Mouse (Mus musculus) liver, postnatal 0 days (tissue): ENCODE measurements around the gene Bmpr1a. TPM values are rescaled to one million over a fixed set of nuclear protein-coding genes. Genes with fewer than 3 reads are reported as not detected.
"Not testable (repeated sequence)": the region's sequence is repeated elsewhere in the genome, so short reads cannot be mapped to it uniquely, and the experiment has no call there.

Experiments
- ATAC-seq: fragments of 200-750 bp; cut with Nextera tagmentation; 2 replicates; pipeline ENCODE4 v1.8.0; 2017; ENCODE audit warnings: mild to moderate bottlenecking, moderate library complexity
- DNase-seq: peaks from one replicate; pipeline ENCODE4 v3.0.0-alpha.2; 2016
- H3K27ac ChIP-seq: fragments of 300-500 bp; sonication (generic); 2 replicates; pipeline ENCODE4 v1.5.1; 2014; ENCODE audit warnings: antibody characterized with exemption, moderate library complexity, mild to moderate bottlenecking, low read depth
- H3K27me3 ChIP-seq: fragments of 300-500 bp; sonication (generic); 2 replicates; pipeline ENCODE4 v1.6.1; 2014; ENCODE audit warnings: low read length, control low read depth, mixed read lengths; ENCODE audit not compliant: insufficient read depth
- H3K36me3 ChIP-seq: fragments of 300-500 bp; sonication (generic); replicated peaks from 2 replicates; pipeline ENCODE4 v1.6.1; 2014; ENCODE audit warnings: mild to moderate bottlenecking, control low read depth, low read length, moderate library complexity, mixed read lengths; ENCODE audit not compliant: insufficient read depth
- H3K4me1 ChIP-seq: fragments of 300-500 bp; sonication (generic); 2 replicates; pipeline ENCODE4 v1.6.1; 2014; ENCODE audit warnings: antibody characterized with exemption, mild to moderate bottlenecking, control low read depth; ENCODE audit not compliant: insufficient read depth
- H3K4me2 ChIP-seq: fragments of 300-500 bp; sonication (generic); 2 replicates; pipeline ENCODE4 v1.6.1; 2014; ENCODE audit warnings: low read depth, mild to moderate bottlenecking, low read length, moderate library complexity, mixed read lengths
- H3K4me3 ChIP-seq: fragments of 300-500 bp; sonication (generic); 2 replicates; pipeline ENCODE4 v1.5.1; 2014; ENCODE audit warnings: low read depth, low read length
- H3K9ac ChIP-seq: fragments of 300-500 bp; sonication (generic); replicated peaks from 2 replicates; pipeline ENCODE4 v1.6.1; 2014; ENCODE audit warnings: mild to moderate bottlenecking, moderate library complexity
- H3K9me3 ChIP-seq: fragments of 300-500 bp; sonication (generic); 2 replicates; pipeline ENCODE4 v1.6.1; 2016; ENCODE audit warnings: mild to moderate bottlenecking, control low read depth, low read length, mixed read lengths
- CTCF ChIP-seq: sonication (generic); IDR thresholded peaks from 2 replicates; pipeline ENCODE4 v1.5.1; 2016; ENCODE audit warnings: antibody characterized with exemption, low read depth
- EP300 ChIP-seq: IDR thresholded peaks from 2 replicates; pipeline ENCODE4 v1.6.1; 2016; ENCODE audit warnings: antibody characterized with exemption, low read depth, mild to moderate bottlenecking
- WGBS: fragments of 180-500 bp; shearing (Covaris S2); extraction: QIAGEN DNeasy Blood & Tissue Kit; methylation state at CpG from one replicate; pipeline ENCODE4 v1.1.7; 2014; ENCODE audit not compliant: insufficient replicate concordance; 5-methylcytosine and 5-hydroxymethylcytosine counted together
- polyA plus RNA-seq: library from polyadenylated mRNA; unstranded; fragments of >200 nt; fragmentation: Nextera tagmentation; extraction: Ambion mirVana; gene quantifications from 2 replicates; pipeline ENCODE4 v1.2.1, GENCODE M21; 2015

The Bmpr1a gene
- polyA plus RNA-seq, 1 experiment from 2014 or later: 5.0 TPM

DNA sequence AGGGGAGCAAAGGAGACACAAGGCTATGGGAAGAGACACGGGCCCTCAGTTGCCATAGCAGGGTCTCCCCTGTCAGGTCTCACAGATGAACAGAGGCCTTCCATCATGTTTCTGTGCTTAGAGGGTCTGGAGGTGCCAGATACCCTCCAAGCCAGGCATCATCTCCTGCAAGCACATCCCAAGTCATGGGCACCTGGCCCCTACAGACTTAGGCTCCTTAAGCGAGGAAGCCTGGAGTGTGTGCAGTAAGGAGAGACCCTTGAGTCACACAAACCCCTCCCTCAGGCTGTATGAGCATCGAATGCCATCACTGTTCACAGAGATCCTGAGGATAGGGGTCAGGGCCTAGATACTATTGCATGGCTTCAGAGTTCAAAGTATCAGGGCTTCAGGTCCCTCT is 132.2 kb downstream of the Bmpr1a start:
- Histone ChIP-seq H3K27me3 (no peaks in the 10 kb centered on the region), H3K9ac (no peak overlapping the region), H3K27ac (no peak overlapping the region), H3K36me3 (no peaks in the 10 kb centered on the region), H3K4me1 (no peaks in the 10 kb centered on the region), H3K4me3 (no peak overlapping the region), H3K4me2 (no peak overlapping the region), H3K9me3 (no peaks in the 10 kb centered on the region)
- DNase-seq: no peak
- no peak for ATAC-seq
- WGBS: 73% methylated on average over 3 of the region's 3 CpGs
- TF ChIP-seq CTCF (no peak), EP300 (no peak)

DNA sequence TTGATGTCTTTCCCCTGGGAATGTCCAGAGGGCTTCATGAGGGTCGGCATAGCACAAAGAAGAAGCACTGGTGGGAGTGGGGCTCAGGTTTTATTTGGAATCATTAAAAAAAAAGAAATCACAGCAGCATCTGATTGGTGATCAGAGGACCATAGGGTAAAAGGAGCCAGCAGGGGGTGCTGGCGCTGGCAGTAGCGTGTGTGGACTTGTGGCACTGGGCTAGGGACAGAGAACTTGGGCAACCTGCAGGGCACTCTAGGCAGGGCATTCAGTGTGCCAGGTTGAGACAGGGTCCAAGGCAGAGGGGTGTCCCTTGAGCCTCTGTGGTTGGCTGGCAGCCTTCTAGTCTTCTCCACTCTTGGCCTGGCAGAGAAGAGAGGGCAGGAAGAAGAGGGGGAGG is 132.9 kb downstream of the Bmpr1a start:
- 65% methylated on average over 3 of the region's 3 CpGs for WGBS

DNA sequence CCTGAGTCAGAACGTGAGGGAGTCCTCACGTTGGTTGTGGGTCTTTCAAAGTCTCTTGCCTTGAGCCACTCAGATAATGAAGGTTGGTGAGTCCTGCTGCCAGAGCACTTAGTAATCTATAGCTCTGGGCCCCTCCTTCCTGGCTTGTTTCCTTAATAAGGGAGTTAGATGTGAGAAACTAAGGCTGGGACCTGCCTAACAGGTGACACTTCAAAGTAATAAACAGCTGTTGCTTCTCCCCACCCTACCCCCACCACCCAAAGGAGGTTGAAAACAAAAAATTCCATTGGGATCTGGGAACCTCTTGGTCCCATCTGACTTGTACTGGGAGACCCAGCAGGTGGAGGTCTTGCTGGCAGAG is 138.0 kb downstream of the Bmpr1a start:
- Histone ChIP-seq H3K36me3 (no peaks in the 10 kb centered on the region), H3K4me3 (no peak overlapping the region), H3K9me3 (no peaks in the 10 kb centered on the region), H3K9ac (no peak overlapping the region), H3K4me1 (peaks cover 12% of the 10 kb centered on the region), H3K27ac (no peak overlapping the region), H3K27me3 (no peaks in the 10 kb centered on the region), H3K4me2 (no peak overlapping the region)
- no peak for ATAC-seq
- DNase-seq: no peak
- WGBS: 87% methylated on average over 2 of the region's 2 CpGs
- TF ChIP-seq CTCF (no peak), EP300 (no peak)

More for the DNA sequence above, 132.9 kb downstream of the Bmpr1a start:
- Histone ChIP-seq H3K9ac (no peak overlapping the region), H3K27me3 (no peaks in the 10 kb centered on the region), H3K27ac (no peak overlapping the region), H3K4me3 (no peak overlapping the region), H3K4me1 (no peaks in the 10 kb centered on the region), H3K4me2 (no peak overlapping the region), H3K36me3 (no peaks in the 10 kb centered on the region), H3K9me3 (no peaks in the 10 kb centered on the region)
- no peak for ATAC-seq
- TF ChIP-seq CTCF (peak; percentile 31; the same call in 1 of the 2 replicates), EP300 (no peak)
- no peak for DNase-seq

DNA sequence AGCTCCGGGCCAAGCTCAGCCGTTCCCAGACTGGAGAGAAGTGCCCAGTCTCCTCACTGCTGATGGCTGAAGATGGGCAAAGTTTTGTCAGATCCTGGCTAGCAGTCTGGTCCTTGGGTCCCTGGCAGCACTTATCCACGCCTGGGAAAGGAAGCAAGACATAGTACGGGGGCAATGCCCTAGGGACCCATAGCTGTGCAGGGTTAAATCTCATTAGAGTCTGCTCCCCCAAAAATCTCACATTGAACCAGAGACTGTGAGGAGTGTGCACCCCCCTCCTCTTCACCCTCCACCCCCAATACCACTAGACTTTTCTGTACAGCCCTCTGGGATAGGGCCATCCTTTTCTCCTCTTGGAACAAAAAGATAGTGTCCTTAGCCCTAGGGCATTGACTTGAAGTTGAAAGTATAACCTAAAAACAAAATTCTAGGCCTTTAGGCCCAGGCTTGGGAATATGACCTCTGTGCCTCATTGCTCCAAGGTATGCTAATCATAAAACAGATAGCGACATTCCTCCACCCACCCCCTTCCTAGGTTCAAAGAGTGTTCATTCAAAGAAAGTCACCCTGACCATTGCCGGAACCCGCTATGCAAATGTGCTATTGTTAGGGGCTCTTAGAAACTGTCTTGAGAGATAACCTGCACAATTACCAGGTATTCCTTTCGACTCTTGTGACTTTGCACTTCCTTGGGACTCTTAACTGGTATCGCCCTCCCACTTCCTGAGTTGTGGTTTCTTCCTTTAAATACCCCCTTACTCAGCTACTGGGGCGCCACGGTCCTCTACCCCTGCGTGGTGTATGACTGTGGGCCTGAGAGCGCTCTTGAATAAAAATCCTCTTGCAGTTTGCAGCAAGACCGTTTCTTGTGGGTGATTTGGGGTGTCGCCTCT is 138.6 kb downstream of the Bmpr1a start:
- H3K4me1 ChIP-seq: peaks cover 12% of the 10 kb centered on the region
- H3K4me2 ChIP-seq, H3K27ac ChIP-seq, H3K36me3 ChIP-seq, DNase-seq, H3K9me3 ChIP-seq, H3K9ac ChIP-seq, H3K4me3 ChIP-seq, ATAC-seq, H3K27me3 ChIP-seq: not testable (repeated sequence)
- 80% methylated on average over 15 of the region's 15 CpGs for WGBS

DNA sequence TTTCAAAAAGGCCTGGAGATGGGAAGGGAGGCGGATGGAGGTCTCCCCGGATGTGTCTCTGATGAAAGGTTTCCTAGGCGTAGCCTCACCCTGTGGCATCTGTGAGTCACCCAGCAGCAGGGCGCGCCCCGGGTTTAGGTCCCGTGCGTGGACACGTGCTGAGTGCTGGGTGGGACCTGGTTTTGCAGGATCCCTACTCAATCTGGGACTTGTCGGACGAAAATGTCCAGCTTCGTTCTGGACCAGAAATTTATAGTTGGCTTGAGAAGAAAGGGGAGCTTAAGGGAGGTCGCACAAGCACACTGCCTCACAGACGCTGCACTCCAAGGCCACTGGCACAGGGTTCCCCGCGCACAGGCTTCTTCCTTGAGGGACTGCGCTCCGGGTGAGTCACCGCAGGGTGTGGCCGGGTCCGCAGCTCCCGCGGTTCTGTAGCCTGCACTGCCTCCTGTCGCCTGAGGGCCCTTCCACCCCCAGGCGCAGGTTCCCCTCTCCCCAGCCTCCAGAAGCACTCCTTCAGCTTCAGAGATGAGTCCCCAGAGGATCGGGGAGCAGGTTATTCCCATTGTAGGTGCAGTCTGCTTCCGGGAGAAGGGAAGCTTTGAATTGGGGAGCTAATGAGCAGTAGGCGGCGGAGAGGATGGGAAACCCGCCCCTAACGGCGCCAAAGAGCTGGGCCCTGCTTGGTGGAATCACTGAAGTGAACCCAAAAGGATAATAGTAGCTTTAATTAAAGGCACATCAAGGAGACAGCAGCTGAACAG is 139.5 kb downstream of the Bmpr1a start:
- Histone ChIP-seq H3K4me2 (peak overlapping the region; percentile 70), H3K9ac (no peak overlapping the region), H3K36me3 (no peaks in the 10 kb centered on the region), H3K27me3 (no peaks in the 10 kb centered on the region), H3K27ac (no peak overlapping the region), H3K4me1 (peaks cover 12% of the 10 kb centered on the region), H3K9me3 (no peaks in the 10 kb centered on the region), H3K4me3 (peak overlapping the region; percentile 27)
- ATAC-seq (peak; percentile 77), DNase-seq (peak; percentile 51)
- peak; percentile 50 for TF ChIP-seq CTCF
- no peak for TF ChIP-seq EP300
- WGBS: 10% methylated on average over 32 of the region's 32 CpGs

DNA sequence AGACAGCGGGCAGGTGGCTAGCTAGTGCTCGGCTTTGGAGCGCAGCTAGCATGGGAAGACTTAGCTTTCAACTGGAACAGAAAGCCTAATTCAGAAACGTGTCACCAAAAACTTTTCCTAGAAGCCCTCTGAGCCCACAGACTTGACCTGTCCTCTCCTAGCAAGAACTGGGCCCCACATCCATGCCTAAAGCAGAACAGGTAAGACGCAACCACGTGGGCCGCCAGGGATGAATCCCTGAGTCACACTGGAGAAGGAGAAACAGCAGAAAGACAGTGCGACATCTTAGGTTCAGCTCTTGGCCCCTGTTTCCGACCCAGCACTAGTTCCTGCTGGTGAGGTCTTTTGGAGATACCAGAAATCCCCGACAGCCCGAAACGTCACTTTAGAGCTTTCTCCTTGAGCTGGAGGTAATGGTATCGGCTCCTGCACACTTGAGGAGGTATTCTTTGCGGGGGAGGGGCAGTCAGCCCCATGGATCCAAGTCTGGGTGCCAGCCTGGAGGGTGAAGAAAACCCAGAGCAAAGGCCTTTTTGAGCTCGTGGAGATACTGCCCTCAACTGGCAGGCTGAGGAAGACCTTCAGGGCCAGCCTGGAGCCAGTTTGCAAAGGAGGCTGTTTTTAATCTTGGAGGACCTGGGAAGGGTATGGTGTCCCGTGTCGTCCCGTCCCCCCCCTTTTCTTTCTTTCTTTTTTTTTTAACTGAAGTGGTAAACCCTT is 140.3 kb downstream of the Bmpr1a start:
- peak; percentile 58 for DNase-seq
- Histone ChIP-seq H3K27ac (0 out of 2 replicates have a peak overlapping the region, but pooled peaks have one; percentile 8), H3K4me3 (peak overlapping the region; percentile 27), H3K27me3 (no peaks in the 10 kb centered on the region), H3K4me2 (peak overlapping the region; percentile 70), H3K4me1 (peaks cover 12% of the 10 kb centered on the region), H3K36me3 (no peaks in the 10 kb centered on the region), H3K9me3 (no peaks in the 10 kb centered on the region), H3K9ac (peak overlapping the region; percentile 41)
- peak; percentile 48 for ATAC-seq
- whole genome bisulfite sequencing: 36% methylated on average over 18 of the region's 18 CpGs
- TF ChIP-seq EP300 (no peak), CTCF (peak; percentile 79)
